Mouse (Mus musculus) ES-E14 (cell line): Measurements from ENCODE around the gene Hdac11.

Source experiments
- CHD2 ChIP-seq: IDR thresholded peaks from 2 replicates; pipeline ENCODE4 v1.6.1; 2014; ENCODE audit warnings: mild to moderate bottlenecking, low read depth, low read length, inconsistent platforms
- HCFC1 ChIP-seq: IDR thresholded peaks from 2 replicates; pipeline ENCODE4 v1.6.1; 2012; ENCODE audit warnings: low read length, inconsistent platforms, borderline replicate concordance; ENCODE audit not compliant: insufficient read depth
- MAFK ChIP-seq: IDR thresholded peaks from 2 replicates; pipeline ENCODE4 v1.6.1; 2014; ENCODE audit warnings: mild to moderate bottlenecking, low read depth, low read length, inconsistent platforms; ENCODE audit not compliant: insufficient read depth
- ZC3H11A ChIP-seq: IDR thresholded peaks from 2 replicates; pipeline ENCODE4 v1.6.1; 2012; ENCODE audit warnings: low read depth, mild to moderate bottlenecking, inconsistent platforms, low read length, borderline replicate concordance
- ZNF384 ChIP-seq: IDR thresholded peaks from 2 replicates; pipeline ENCODE4 v1.6.1; 2012; ENCODE audit warnings: low read depth, low read length, inconsistent platforms

- TF ChIP-seq CHD2 (no peak), ZNF384 (no peak), MAFK (no peak), HCFC1 (no peak), ZC3H11A (no peak)
These were observed 1.8 kb upstream of the Hdac11 start for GRCm38 (mm10) chr6:91154685-91155084.
